Mouse (Mus musculus): ENCODE measurements at regions not wholly inside any gene's neighbourhood (a gene's known extent, or its start where the extent isn't known, plus 50 kb on each side); places are given as distances from the start of the nearest gene placed in this dataset.

- DNase-seq (ENCODE audit: low spot score in 2 of 2): no peak
Observed at GRCm38 (mm10) chr9:113309707-113310574, 398.1 kb downstream of the Pdcd6ip start.

DNA sequence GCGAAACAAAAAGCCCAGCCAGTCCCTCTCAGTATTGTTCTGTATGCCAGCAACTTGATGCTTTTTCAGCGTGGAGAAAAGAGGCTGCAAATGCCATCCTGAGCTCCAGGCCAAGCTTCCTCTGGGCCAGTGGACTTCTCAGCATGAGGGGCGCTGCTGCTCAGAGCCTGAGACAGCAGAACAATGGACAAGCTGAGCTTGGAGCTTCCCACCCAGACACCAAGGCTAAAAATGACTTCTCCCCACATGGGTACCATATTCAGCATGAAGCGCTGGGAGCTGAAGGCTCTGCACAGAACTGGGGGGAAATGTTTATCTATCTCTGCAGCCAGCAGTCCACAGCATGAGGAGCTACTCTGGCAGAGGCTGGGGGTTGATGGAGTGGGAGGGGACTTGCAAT is 402.3 kb downstream of the Pdcd6ip start:
- DNase-seq (ENCODE audit: low spot score in 2 of 2): peak in 1 of 2 experiments; percentile 64

GRCm38 (mm10) chr9:113302429-113302828 is 405.6 kb downstream of the Pdcd6ip start:
- peak in 1 of 2 experiments; percentile 67 for DNase-seq (ENCODE audit: low spot score in 2 of 2)

DNA sequence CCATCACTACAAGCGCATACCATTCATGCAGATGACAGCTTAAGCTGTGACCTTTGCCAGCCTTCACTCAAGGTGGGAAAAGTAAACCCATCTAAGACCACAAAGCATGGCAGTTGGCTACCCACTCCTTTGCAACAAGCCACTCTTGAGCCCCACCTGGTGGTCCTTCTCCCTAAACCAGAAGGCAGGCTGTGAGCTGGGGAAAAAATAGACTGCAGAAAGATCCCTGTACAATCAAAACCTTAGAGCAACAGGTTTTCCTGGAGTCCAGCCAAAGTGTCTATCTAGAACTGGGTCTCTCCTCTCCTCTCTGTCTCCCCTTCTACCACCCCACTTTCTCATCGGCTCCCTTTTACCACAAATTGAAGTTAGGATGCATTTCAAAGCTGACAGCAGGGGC is 407.2 kb downstream of the Pdcd6ip start:
- peak in 1 of 2 experiments; percentile 57 for DNase-seq (ENCODE audit: low spot score in 2 of 2)

DNA sequence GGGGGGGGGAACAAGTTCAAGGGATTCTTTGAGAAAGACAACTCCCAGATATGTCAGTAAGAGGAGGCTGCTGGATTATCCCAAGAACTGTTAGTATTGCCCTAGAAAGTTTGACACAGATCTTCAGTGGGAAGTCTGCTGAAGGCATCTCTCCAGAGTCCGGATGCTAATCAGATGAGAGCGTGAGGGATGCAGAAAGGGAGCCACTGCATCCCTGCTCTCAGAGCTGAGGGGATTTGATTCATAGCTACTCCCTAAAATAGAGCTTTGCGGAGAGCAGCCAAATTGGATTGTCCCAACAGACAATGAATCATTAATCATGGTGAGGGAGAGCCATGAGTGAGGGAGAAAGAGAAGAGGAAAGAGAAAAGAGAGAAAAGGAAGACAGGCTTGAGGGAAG is 408.2 kb downstream of the Pdcd6ip start:
- DNase-seq (ENCODE audit: low spot score in 2 of 2): peak in 1 of 2 experiments; percentile 46

GRCm38 (mm10) chr9:113295850-113296467 is 412.1 kb downstream of the Pdcd6ip start:
- DNase-seq (ENCODE audit: low spot score in 2 of 2): peak in 1 of 2 experiments; percentile 41

- DNase-seq (ENCODE audit: low spot score in 2 of 2): no peak
Observed at GRCm38 (mm10) chr9:113287397-113287796, 420.7 kb downstream of the Pdcd6ip start.

- DNase-seq (ENCODE audit: low spot score in 2 of 2): no peak
Observed at GRCm38 (mm10) chr9:113283244-113283643, 424.8 kb downstream of the Pdcd6ip start.

GRCm38 (mm10) chr9:113270595-113270994 is 437.5 kb downstream of the Pdcd6ip start:
- DNase-seq (ENCODE audit: low spot score in 2 of 2): no peak

DNA sequence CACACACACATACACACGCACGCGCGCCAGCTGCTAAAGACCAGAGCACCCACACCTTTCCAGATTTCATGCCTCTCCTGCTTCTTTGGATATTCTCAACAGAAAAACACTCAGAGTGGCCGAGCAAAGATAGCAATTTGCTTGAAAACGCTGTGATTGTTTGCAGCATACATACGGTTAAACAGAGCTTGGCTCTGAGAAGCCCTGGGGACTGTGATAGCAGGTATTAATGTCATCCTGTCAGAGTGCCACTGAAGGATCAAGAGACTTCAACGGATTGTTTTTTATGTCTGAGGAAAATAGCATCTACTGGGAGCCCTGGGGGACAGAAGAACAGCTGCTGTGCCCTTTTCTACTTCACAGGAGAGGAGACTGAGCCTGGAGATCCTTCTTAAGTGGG is 440.4 kb downstream of the Pdcd6ip start:
- no peak for DNase-seq (ENCODE audit: low spot score in 2 of 2)

DNA sequence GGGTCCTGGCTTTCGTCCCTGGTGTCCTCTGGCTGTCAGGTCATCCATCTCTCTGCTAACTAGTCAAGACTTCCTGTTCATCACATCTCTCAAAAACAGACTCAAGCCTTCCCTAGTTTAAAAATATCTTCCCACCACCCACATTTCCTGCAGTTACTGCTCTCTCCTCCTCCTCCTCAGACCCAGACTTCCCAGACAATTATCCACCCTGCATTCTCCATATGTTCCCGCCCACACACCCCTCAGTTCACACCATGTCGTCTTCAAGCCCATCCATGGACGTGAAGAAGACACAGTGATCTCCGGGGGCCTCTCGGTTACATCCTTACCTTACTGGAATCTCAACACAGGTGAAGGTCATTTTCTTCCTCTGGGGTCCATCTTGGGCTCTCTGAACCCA is 444.4 kb downstream of the Pdcd6ip start:
- peak; percentile 47 to 90 for DNase-seq (ENCODE audit: low spot score in 2 of 2)

GRCm38 (mm10) chr9:113260296-113260695 is 447.8 kb downstream of the Pdcd6ip start:
- no peak for DNase-seq (ENCODE audit: low spot score in 2 of 2)

GRCm38 (mm10) chr9:113258556-113258955 is 449.5 kb downstream of the Pdcd6ip start:
- no peak for DNase-seq (ENCODE audit: low spot score in 2 of 2)

DNA sequence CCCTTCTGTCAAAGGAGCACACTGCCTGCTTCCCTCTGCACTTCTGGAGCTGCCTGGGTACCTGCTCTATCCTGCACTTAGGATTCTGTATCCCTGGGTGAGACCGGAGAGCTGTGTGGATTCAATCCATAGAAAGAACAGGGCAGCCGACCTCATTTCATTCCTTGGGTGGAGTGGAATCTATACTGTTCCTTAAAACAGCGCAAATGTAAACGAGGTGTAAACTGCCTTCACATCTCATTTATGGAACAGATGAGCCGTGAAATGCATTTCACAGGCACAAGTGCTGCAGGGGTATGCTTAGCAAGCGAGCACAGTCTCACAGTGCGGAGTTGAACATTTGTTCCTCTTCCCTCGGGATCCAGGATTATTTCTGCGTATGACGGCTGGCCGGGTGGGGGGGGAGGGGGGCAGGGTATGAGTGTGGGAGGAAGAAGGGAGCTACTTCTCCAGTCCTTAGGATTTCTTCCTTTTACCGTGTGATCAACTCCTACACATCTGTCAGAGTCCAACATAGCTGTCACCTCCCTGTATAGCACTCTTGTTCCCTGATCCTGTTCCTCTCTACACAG is 459.3 kb downstream of the Pdcd6ip start:
- peak in 1 of 2 experiments; percentile 86 for DNase-seq (ENCODE audit: low spot score in 2 of 2)

- peak in 1 of 2 experiments; percentile 76 for DNase-seq (ENCODE audit: low spot score in 2 of 2)
Observed at GRCm38 (mm10) chr9:113247950-113248349, 460.1 kb downstream of the Pdcd6ip start.

DNA sequence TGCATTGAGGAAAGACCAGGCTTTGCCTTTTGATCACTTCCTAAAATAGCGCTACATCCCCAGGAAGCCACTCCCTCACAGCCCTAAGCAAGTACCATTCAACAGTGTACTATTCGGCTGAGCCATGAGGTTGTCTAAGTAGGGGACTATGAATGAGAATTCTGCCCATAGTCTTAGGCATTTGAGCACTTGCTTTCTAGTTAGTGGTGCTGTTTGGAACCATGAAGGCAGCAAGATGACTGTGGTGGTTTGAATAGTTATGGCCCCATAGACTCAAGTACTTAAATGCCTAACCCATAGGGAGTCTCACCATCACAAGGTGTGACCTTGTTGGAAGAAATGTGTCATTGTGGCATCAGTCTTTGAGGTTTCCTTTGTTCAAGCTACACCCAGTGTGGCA is 464.2 kb downstream of the Pdcd6ip start:
- DNase-seq (ENCODE audit: low spot score in 2 of 2): no peak

DNA sequence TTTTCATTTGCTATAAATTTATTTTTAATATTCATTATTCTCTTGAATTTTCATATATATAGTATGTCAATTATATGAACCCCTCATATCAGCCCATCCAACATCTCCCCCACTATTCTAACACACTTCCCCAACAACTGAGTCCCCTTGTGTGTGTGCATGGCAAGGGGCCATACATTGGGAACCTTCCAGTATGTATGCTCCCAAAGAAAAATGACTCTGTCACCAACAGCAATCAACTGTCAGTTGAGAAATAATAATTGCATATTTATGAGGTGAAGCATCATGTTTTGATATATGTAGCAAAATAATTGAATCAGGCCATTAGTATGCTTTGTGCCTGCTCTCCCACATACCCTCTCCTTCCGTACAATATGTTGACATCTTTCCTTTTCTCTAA is 474.7 kb downstream of the Pdcd6ip start:
- DNase-seq (ENCODE audit: low spot score in 2 of 2): no peak

DNA sequence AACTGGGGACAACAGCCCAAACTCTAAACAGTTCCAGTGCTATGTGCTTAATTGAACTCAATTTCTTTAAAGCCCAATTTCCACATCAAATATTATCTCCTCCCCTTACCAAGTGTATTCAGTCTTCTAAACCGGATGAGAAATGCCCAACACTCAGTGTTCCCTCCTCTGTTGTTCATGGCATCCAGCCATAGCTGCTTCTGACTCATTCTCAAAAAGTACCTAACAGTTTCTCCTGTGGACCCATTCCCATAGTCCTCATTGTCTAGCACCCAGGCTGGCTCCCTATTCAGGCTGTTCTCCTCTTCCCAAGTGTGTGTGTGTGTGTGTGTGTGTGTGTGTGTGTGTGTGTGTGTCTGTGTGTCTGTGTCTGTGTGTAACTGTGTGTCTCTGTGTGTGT is 478.7 kb downstream of the Pdcd6ip start:
- DNase-seq (ENCODE audit: low spot score in 2 of 2): no peak

DNA sequence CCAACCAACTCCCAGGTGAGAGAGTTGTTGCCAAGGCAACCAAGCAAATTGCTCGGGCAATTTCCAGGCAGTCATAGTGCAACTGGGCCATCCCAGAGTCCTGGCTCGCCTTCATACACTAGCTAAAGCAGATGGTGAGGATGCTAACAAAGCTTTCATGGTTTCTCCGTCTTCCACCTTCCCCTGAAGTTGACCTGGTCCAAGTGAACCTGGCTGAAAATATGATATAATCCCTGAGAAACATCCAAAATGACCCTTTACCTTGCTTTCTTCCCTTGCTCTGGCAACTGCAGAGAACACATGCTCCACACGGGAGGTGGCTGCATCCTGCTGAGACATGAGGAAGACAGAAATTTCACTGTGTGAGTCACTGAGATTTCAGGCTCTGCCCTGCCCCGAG is 494.1 kb downstream of the Pdcd6ip start:
- DNase-seq (ENCODE audit: low spot score in 2 of 2): no peak

- DNase-seq (ENCODE audit: low spot score in 2 of 2): no peak
Observed at GRCm38 (mm10) chr9:113212389-113212788, 495.7 kb downstream of the Pdcd6ip start.

DNA sequence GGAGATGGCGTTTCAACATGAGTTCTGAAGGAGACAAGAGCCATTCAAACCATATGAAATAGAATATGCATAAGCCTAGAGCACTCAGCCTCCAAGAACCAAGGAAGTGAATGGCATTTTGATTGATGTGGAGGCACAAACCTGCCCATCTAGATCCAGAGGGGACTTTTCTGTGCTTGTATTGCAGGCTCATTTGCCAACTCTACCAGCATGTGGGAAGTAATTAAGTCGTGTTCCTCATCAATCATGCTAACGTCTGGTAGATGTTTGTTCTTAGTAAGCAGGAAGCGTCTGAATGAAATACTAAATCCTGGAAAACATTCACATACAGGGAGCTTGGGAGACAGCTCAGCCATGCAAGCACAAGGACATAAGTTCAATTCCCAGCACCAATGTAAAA is 499.9 kb downstream of the Pdcd6ip start:
- DNase-seq (ENCODE audit: low spot score in 2 of 2): no peak

DNA sequence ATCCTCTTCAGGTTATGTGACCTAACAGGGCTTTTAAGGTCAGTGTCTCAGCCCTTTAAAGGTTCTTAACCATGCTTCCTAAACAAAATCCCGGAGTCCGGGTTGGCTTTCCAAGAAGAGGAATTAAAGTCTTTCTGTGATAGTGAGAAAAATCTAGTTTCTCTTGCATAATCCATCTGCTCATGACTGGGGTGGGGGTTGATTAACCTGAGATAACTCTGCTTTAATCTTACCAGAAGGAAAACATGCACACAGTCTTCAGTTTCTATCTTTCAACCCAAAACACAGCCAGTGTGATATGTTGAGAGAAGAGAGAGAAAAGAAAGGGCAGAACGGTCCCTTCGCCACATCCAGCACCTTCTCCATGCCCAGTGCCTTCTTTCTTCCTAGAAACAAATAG is 508.8 kb downstream of the Pdcd6ip start:
- DNase-seq (ENCODE audit: low spot score in 2 of 2): no peak

Data from left cerebral cortex, adult 8-10 months (tissue).